Mouse (Mus musculus) gastrocnemius, adult 8-10 months (tissue): ENCODE data around the gene Zfp462. TPM values are rescaled to one million over a fixed set of nuclear protein-coding genes. Genes with fewer than 3 reads are reported as not detected.

Experiments
- DNase-seq, 2 experiments: peaks; one replicate each; pipeline ENCODE4 v3.0.0; 2022; ENCODE audit warnings: low spot score in 2 of 2
- total RNA-seq, 4 experiments: library from RNA; stranded (reverse); gene quantifications; 2 replicates each; pipeline ENCODE4 v1.2.4; 2022

Gene Zfp462
- total RNA-seq, 4 experiments from 2014 or later = 11.1 to 33.7 (median 15.5) TPM

DNA sequence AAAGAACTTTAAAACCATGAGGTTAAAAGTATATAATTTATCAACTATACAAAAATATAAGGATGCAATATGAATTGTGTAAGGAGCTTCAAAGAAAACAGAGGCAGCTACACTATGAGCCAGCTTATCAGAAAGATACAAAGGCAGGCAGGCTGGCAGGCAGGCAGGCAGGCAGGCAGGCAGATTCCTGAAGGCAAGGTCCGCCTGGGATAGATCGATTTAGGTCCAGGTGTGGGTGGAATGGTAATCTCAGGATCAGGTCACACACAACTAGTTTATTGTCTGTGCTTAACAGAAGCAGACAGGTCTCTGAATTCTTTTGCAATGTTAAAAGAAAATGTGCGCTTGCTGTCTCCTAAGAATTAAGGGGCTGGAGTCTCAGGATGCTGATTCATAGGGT lies 158.7 kb downstream of the Zfp462 start:
- DNase-seq = no peak

DNA sequence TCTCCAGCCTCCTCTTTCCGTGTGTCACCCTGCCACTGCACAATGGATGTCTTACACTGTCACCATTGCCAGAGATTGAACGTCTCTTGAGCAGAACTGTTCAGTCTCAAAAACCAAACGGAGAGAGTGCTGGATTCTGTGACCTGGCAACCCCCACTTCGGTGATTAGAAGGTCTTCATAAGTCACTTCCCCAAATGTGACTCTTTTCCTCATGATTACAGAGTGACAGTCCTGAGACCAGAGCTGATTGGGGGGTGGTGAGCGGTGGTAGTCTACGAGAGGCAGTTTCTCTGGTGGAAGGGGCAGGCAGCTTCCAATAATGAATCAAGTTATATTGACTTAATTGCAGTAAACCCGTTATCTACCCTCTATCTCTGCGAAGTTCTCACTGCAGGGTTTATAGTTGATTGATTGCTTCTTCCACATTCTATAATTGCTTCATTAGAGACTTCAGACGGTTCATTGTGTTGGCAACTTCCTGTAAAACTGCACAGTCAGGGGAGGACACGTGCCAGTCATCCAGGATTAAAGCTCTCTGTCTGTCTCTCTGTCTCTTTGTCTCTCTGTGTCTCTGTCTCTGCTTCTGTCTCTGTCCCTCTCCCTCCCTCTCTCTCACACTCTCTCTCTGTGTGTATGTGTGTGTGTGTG lies 173.1 kb downstream of the Zfp462 start:
- no peak for DNase-seq

DNA sequence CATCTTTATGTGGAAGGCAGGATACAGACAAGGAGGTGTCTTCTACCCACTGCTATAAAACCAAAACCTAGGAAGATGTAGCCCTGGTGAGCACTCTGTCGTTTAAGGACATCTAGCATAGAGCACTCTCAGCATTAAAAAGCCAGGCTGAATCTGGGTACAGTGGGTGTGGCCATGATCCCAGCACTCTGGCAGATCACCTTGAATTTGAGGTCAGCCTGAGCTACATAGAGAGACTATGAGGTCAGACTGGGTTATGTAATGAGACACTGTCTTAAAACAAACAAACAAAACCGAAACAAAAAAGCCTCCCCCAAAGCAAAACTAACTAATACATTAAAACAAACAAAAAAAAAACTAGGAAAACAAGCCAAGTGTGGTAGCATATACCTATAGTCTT lies 176.3 kb downstream of the Zfp462 start:
- no peak for DNase-seq

DNA sequence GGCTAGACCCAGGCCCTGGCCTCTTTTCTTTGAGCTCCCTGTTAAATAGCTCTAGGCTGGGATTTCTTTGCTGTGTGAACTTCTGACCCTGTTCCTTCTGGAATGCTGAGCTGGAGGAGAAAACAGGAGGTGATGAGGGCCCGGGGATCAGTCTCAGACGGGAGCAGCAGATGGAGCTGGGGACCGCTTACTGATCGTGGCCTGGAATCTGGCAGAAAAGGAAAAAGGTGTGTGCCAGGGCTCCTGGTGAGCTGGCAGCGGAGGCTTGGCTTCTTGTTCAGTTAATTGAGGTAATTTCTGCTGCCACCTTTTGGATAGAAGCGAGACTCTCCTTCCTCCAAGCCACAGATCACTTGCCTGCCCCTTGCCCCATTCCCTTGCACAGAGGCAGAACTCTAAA lies 177.1 kb downstream of the Zfp462 start:
- no peak for DNase-seq

DNA sequence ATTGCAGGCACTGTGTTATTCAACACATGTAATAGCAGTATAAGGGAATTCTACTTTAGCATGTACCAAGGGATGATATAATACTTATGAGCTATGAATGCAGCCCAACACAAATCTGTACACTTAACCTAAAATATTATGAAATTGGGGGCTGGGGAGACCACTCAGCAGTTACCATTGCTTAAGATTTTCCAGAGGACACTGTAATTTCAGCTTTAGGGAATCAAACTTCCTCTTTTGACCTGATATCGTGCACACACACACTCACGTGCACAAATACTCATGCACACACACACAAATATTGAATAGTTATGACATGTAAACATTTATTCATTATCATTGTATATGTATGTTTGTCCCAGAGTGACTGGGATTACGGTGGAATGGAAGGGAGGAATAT lies 179.3 kb downstream of the Zfp462 start:
- DNase-seq = no peak

DNA sequence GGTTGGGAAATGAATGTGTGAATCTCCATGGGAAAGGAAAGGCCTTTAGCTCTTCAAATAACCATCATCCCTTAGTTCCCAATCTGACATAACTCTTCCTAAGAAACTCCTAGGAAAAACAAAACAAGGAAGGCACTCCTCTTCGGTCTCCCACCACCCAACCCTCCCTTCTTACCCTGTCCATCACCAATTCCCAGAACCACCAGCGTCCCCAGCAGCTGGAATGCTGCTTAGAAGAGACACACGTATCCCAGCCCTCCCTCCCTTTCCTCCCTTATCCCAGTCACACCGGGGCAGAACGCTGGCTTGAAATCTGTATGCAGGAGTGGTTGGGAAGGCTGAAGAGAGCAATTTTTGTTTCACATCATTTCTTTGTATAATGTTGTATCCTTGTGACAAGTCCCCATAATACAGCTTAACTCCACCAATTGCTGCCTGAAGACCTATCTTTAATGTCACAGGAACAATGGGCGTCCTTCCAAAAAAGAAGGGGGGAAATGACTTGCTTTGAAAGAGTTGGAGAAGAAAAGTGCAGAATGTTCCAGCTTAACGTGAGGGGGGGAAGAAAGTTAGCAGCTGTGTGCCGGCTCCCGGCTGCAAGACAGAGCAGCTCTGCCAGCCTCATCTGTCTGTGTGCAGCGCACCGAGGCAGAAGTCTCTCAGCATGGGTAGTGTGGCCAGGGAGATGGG lies 180.3 kb downstream of the Zfp462 start:
- DNase-seq = no peak

DNA sequence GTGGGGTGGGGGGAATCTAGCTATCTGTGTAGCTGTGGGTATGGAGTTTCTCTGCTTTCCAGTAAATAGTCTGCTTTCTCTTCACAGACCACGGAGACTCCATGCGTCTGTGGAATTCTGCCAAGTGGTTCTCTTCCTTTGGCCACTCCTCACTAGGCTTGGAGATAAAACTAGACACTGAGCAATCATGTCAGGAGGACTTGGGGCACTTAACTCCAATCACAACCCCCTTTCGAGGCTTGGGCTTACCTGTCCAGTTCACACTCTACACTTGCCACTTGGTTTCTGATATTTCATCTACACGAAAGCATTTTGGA lies 180.8 kb downstream of the Zfp462 start:
- no peak for DNase-seq

DNA sequence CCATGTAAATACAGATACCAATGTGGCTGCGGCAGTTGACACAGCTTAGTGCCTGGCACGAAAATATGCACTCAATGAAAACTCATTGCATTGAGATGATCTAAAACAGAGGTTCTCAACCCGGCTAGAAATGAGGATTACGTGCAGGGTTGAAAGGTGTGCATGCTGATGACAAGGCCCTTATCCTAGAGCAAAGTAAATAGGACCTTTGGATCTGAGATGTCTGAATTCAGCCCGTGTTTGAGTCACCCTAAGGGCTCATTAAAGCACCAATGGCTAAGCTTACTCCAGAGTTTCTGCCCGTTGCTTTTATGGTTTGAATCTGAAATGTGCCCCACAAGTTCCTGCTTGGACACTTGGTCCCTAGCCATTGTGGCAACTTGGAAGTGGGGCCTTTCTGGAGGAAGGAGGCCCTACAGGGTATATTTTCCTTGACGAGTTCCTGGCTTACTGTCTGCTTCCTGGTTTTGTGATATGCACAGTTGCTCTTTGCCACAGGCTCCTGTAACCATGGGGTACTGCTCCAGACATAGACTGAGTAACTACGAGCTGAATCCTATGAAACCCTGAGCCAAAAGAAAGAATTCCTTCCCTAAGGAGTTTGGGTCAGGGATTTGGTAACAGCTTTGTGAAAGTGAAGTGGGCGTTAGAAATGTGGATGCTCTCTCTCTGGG lies 182.5 kb downstream of the Zfp462 start:
- no peak for DNase-seq

DNA sequence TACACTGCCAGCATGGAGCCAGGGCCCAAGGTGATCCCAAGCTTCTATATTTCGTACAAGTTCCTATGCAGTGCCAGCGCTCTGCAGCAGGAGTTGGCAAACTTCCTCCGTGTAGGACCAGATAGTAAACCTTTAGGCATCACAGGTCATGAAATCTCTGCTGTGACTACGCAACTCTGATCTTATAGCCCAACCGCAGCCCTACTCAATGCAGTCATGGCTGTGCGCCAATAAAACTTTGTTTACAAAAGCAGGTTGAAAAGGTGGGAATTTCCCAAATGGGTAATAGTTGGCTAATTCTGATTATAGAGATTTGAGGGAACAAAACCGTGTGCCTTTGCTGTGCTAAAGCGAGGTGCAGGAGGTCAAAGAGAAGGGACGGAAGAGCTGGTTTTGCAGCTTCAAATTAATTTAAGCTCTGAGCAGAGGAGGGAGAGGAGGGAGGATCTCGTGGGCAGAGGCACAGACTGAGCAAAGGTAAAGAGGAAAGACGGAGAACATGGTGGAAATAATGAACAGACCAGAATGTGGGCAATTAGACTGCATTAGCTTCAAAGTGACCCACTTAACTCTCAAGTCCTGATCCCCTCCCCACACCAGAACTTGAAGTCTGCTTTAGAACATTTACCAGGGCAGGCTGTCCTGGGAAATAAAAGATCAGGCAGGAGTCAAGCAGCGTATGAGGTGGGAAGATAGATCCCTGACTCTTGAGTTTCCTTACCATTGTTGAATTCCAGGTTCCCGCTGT lies 183.4 kb downstream of the Zfp462 start:
- no peak for DNase-seq
